Mouse (Mus musculus): ENCODE data around the gene S1pr3.

Gene S1pr3

GRCm38 (mm10) chr13:51446550-51446949 lies 38.1 kb downstream of the S1pr3 start:
- no peak for DNase-seq (ENCODE audit: low read depth)

- DNase-seq (ENCODE audit: low read depth), result peak; percentile 35
Observed at GRCm38 (mm10) chr13:51456190-51456878, 47.9 kb downstream of the S1pr3 start.

- no peak for DNase-seq (ENCODE audit: low read depth)
Observed at GRCm38 (mm10) chr13:51464294-51464693, 55.9 kb downstream of the S1pr3 start.

GRCm38 (mm10) chr13:51466117-51466841 lies 57.8 kb downstream of the S1pr3 start:
- no peak for DNase-seq (ENCODE audit: low read depth)

GRCm38 (mm10) chr13:51468697-51469250 lies 60.3 kb downstream of the S1pr3 start:
- no peak for DNase-seq (ENCODE audit: low read depth)

All from NIH3T3 (cell line).